Mouse (Mus musculus) neural tube, embryonic 11.5 days (tissue): ENCODE data around the gene Ank2. TPM values are rescaled to one million over a fixed set of nuclear protein-coding genes. Genes with fewer than 3 reads are reported as not detected.
A peak's percentile ranks its signal among the peaks of the same experiment; 100 is the strongest.

ENCODE experiments used
- ATAC-seq: fragments of 200-750 bp; cut with Nextera tagmentation; 2 replicates; pipeline ENCODE4 v1.8.0; 2017; ENCODE audit warnings: moderate number of reproducible peaks, mild to moderate bottlenecking, moderate TSS enrichment, moderate library complexity; ENCODE audit not compliant: insufficient read depth, low FRiP score, low TSS enrichment
- DNase-seq: peaks from one replicate; pipeline ENCODE4 v3.0.0-alpha.2; 2015; ENCODE audit warnings: low spot score
- H3K27ac ChIP-seq: fragments of 300-500 bp; sonication (generic); 2 replicates; pipeline ENCODE4 v1.5.1; 2014; ENCODE audit warnings: low read depth, mild to moderate bottlenecking, low read length
- H3K27me3 ChIP-seq: fragments of 300-500 bp; sonication (generic); 2 replicates; pipeline ENCODE4 v1.6.1; 2014; ENCODE audit warnings: mild to moderate bottlenecking, low read length, mixed read lengths; ENCODE audit not compliant: control insufficient read depth, insufficient read depth
- H3K36me3 ChIP-seq: fragments of 300-500 bp; sonication (generic); 2 replicates; pipeline ENCODE4 v1.6.1; 2014; ENCODE audit warnings: mild to moderate bottlenecking, low read length, moderate library complexity, mixed read lengths; ENCODE audit not compliant: control insufficient read depth, insufficient read depth
- H3K4me1 ChIP-seq: fragments of 300-500 bp; sonication (generic); 2 replicates; pipeline ENCODE4 v1.6.1; 2014; ENCODE audit warnings: low read length, mixed read lengths; ENCODE audit not compliant: control insufficient read depth, insufficient read depth
- H3K4me2 ChIP-seq: fragments of 300-500 bp; sonication (generic); 2 replicates; pipeline ENCODE4 v1.6.1; 2014; ENCODE audit warnings: low read depth, mild to moderate bottlenecking, moderate library complexity
- H3K4me3 ChIP-seq: fragments of 300-500 bp; sonication (generic); 2 replicates; pipeline ENCODE4 v1.5.1; 2014; ENCODE audit warnings: low read depth, low read length
- H3K9ac ChIP-seq: fragments of 300-500 bp; sonication (generic); 2 replicates; pipeline ENCODE4 v1.6.1; 2014; ENCODE audit warnings: mild to moderate bottlenecking, low read length
- H3K9me3 ChIP-seq: fragments of 300-500 bp; sonication (generic); 2 replicates; pipeline ENCODE4 v1.6.1; 2016; ENCODE audit warnings: low read length; ENCODE audit not compliant: control insufficient read depth
- WGBS: fragments of 180-500 bp; shearing (Covaris S2); extraction: QIAGEN DNeasy Blood & Tissue Kit; methylation state at CpG from one replicate; pipeline ENCODE4 v1.1.7; 2014; 5-methylcytosine and 5-hydroxymethylcytosine counted together
- polyA plus RNA-seq: library from polyadenylated mRNA; unstranded; fragments of >200 nt; fragmentation: Nextera tagmentation; extraction: Ambion mirVana; gene quantifications from 2 replicates; pipeline ENCODE4 v1.2.1, GENCODE M21; 2014

Ank2 gene
- polyA plus RNA-seq, 1 experiment from 2014 or later = 64.8 TPM

DNA sequence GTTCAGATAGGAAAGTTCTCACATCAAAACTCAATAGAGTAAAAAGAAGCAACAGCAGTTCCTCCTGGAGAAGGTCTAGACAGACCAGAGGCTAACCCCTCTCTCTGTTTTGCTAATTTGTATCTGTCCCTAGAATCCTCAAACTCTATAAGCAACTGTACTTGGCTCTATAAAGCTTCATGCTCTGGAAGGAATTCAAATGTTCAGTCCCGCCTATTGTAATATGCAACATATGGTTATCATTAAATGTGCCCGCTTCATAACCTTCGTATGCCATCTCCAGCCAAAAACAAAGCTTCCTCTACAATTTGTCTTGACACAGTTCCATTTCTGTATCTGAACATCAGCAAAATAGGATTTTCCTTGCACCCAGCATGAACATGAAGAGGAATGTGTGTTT, 389.7 kb downstream of the Ank2 start:
- Histone ChIP-seq H3K4me2 (no peak overlapping the region), H3K27ac (no peak overlapping the region), H3K9ac (no peak overlapping the region), H3K36me3 (no peaks in the 10 kb centered on the region), H3K4me1 (no peaks in the 10 kb centered on the region), H3K9me3 (no peaks in the 10 kb centered on the region), H3K4me3 (no peak overlapping the region), H3K27me3 (no peaks in the 10 kb centered on the region)
- DNase-seq (no peak), ATAC-seq (no peak)
- 68% methylated on average over 3 of the region's 3 CpGs for WGBS

DNA sequence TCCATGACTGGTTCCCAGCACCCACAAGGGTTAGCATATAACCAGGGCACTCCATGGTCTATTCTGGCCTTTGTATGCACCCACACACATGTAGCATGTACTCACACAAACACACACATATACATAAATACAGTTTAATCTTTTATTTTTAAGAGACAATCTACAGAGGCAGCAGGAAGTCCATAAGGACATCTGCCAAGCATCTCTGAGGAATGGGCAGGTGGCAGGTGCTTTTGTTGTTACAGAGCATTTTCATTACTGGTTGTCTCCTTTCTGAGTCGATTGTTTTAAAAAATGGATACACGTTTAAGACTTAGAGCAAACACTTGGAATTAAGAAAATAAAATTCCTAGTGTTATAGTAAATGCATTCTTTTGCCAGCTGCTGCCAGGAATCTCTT, 390.7 kb downstream of the Ank2 start:
- H3K27me3 ChIP-seq = no peaks in the 10 kb centered on the region
- no peak overlapping the region for H3K4me3 ChIP-seq
- no peaks in the 10 kb centered on the region for H3K4me1 ChIP-seq
- no peak overlapping the region for H3K4me2 ChIP-seq
- no peak overlapping the region for H3K27ac ChIP-seq
- no peak for DNase-seq
- H3K9me3 ChIP-seq = no peaks in the 10 kb centered on the region
- H3K9ac ChIP-seq = no peak overlapping the region
- ATAC-seq = no peak
- H3K36me3 ChIP-seq = no peaks in the 10 kb centered on the region
- 84% methylated on average over 2 of the region's 2 CpGs for WGBS

- H3K4me3 ChIP-seq = no peak overlapping the region
- WGBS = 74% methylated on average over 5 of the region's 5 CpGs
Measured at GRCm38 (mm10) chr3:127107281-127107680, 391.9 kb downstream of the Ank2 start.

GRCm38 (mm10) chr3:127101326-127101725, 397.8 kb downstream of the Ank2 start:
- no peak overlapping the region for H3K4me3 ChIP-seq
- H3K4me1 ChIP-seq = no peaks in the 10 kb centered on the region
- WGBS = 100% methylated on average over 1 of the region's 1 CpGs

More at GRCm38 (mm10) chr3:127107281-127107680, 391.9 kb downstream of the Ank2 start:
- Histone ChIP-seq H3K36me3 (no peaks in the 10 kb centered on the region), H3K27me3 (no peaks in the 10 kb centered on the region), H3K27ac (no peak overlapping the region), H3K4me2 (no peak overlapping the region), H3K4me1 (no peaks in the 10 kb centered on the region), H3K9me3 (no peaks in the 10 kb centered on the region), H3K9ac (no peak overlapping the region; the same call in 1 of the 2 replicates)
- ATAC-seq (no peak), DNase-seq (no peak)

GRCm38 (mm10) chr3:127097745-127098144, 401.4 kb downstream of the Ank2 start:
- no peak for DNase-seq
- 90% methylated on average over 1 of the region's 1 CpGs for WGBS

More at GRCm38 (mm10) chr3:127101326-127101725, 397.8 kb downstream of the Ank2 start:
- Histone ChIP-seq H3K27me3 (no peaks in the 10 kb centered on the region), H3K9me3 (no peaks in the 10 kb centered on the region), H3K36me3 (no peaks in the 10 kb centered on the region), H3K9ac (no peak overlapping the region), H3K4me2 (no peak overlapping the region), H3K27ac (no peak overlapping the region)
- ATAC-seq = no peak
- no peak for DNase-seq

DNA sequence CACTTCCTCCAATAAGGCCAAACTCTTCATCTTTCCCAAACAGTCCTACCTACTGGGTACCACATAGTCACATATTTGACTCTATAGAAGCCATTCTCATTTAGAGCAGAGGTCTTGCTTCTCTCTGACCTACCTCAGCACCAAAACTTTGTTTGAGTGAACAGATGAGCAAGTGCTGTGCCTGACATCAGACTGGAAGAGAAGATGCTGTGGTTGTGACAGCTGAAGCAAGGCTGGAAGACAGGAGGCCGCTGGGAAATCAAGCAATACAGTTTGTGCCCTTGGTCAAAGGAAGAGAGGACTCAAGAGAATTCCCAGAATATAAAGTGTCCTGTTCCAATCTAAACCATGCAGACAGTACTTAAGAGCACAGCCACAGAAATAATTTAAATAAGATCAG, 402.0 kb downstream of the Ank2 start:
- Histone ChIP-seq H3K27ac (no peak overlapping the region), H3K27me3 (no peaks in the 10 kb centered on the region)
- 86% methylated on average over 1 of the region's 1 CpGs for WGBS

More at GRCm38 (mm10) chr3:127097745-127098144, 401.4 kb downstream of the Ank2 start:
- no peak for ATAC-seq
- Histone ChIP-seq H3K27me3 (no peaks in the 10 kb centered on the region), H3K4me3 (no peak overlapping the region), H3K9ac (no peak overlapping the region), H3K36me3 (no peaks in the 10 kb centered on the region), H3K4me2 (no peak overlapping the region), H3K9me3 (no peaks in the 10 kb centered on the region), H3K27ac (no peak overlapping the region), H3K4me1 (no peaks in the 10 kb centered on the region)

DNA sequence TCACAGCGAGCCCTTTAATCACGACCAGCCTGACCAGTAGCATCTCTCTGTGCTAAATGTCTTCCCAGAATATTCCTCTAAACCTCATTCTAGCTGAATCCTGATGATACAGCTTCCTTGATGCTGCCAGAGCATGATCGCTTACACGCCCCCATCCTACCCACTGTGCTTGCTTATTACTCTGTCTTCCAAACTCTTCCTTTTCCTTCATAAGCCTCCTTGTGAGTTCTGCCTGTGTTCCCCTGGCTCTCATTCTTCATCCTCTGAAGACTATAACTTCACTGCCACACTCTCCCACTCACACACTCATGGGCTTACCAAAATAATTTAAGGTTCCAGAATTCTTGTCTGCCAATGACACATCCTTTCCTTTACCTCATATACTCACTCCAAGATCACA, 405.5 kb downstream of the Ank2 start:
- H3K36me3 ChIP-seq = no peaks in the 10 kb centered on the region
- WGBS = 94% methylated on average over 4 of the region's 4 CpGs
- no peak overlapping the region for H3K27ac ChIP-seq
- no peak overlapping the region for H3K4me2 ChIP-seq
- no peak overlapping the region for H3K4me3 ChIP-seq
- no peak overlapping the region for H3K9ac ChIP-seq
- no peaks in the 10 kb centered on the region for H3K9me3 ChIP-seq
- DNase-seq (no peak), ATAC-seq (no peak)
- H3K27me3 ChIP-seq = no peaks in the 10 kb centered on the region
- H3K4me1 ChIP-seq = no peaks in the 10 kb centered on the region

More for the DNA sequence above, 402.0 kb downstream of the Ank2 start:
- ATAC-seq = no peak
- Histone ChIP-seq H3K4me3 (no peak overlapping the region), H3K9me3 (no peaks in the 10 kb centered on the region), H3K4me2 (no peak overlapping the region), H3K4me1 (no peaks in the 10 kb centered on the region), H3K36me3 (no peaks in the 10 kb centered on the region), H3K9ac (no peak overlapping the region)
- no peak for DNase-seq

DNA sequence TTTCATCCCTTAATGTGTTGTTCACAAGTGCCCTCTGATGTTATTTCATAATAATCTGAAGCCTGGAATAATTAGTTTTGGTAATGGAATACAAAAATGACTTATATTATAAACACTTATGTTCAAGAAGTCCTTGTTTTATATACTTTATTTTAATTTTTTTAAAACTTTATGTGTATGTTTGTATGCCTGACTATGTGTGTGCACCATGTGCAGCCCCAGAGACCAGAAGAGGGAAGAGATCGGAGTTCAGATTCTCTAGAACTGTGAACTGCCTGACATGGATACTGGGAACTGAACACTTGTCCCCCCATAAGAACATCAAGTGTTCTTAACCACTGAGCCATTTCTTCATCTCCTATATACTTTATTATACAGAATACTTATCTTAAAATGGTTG, 411.6 kb downstream of the Ank2 start:
- no peaks in the 10 kb centered on the region for H3K27me3 ChIP-seq
- peaks cover 9% of the 10 kb centered on the region; the same call in 1 of the 2 replicates for H3K4me1 ChIP-seq
- peak; percentile 51; the same call in 1 of the 2 replicates for ATAC-seq
- H3K36me3 ChIP-seq = no peaks in the 10 kb centered on the region
- no peak for DNase-seq
- H3K4me2 ChIP-seq = no peak overlapping the region
- no peak overlapping the region for H3K4me3 ChIP-seq
- WGBS = 73% methylated on average over 1 of the region's 1 CpGs
- H3K9me3 ChIP-seq = no peaks in the 10 kb centered on the region
- H3K9ac ChIP-seq = no peak overlapping the region
- H3K27ac ChIP-seq = 0 out of 2 replicates have a peak overlapping the region, but pooled peaks have one; percentile 44

DNA sequence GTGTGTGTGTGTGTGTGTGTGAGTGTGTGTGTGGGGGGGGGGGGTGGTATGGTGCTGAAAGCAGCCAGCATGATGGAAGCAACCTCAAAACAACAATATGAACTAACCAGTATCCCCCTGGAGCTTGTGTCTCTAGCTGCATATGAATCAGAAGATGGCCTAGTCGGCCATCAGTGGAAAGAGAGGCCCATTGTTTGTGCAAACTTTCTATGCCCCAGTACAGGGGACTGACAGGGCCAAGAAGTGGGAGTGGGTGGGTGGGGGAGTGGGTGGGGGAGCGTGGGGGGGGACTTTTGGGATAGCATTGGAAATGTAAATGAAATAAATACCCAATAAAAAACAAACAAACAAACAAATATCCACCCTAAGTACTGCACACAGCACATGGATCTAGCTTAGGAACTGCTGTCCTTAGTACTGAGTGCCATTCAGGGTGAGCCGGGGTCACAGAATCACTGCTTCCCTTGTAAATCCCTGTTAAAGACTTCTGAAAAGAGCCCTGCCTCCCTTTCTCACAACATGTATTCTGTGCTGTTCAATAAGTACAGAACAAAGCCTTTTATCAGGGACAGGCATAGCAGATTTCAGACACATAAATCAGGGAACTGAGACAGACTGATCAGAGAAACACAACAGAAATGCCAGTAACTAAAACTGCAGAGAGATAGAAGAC, 412.2 kb downstream of the Ank2 start:
- DNase-seq (peak; percentile 67), ATAC-seq (peak; percentile 87)
- no peaks in the 10 kb centered on the region for H3K9me3 ChIP-seq
- WGBS = 26% methylated on average over 3 of the region's 3 CpGs
- peaks cover 9% of the 10 kb centered on the region; the same call in 1 of the 2 replicates for H3K4me1 ChIP-seq
- H3K27me3 ChIP-seq = no peaks in the 10 kb centered on the region
- H3K4me2 ChIP-seq = no peak overlapping the region
- H3K36me3 ChIP-seq = no peaks in the 10 kb centered on the region
- no peak overlapping the region for H3K4me3 ChIP-seq
- H3K9ac ChIP-seq = no peak overlapping the region
- peak overlapping the region; percentile 44; the same call in 1 of the 2 replicates for H3K27ac ChIP-seq
